Mouse (Mus musculus) cerebellum, adult 2 months (tissue): ENCODE data around the gene Actr2. TPM values are rescaled to one million over a fixed set of nuclear protein-coding genes. Genes with fewer than 3 reads are reported as not detected.
"Not testable (repeated sequence)": the region's sequence is repeated elsewhere in the genome, so short reads cannot be mapped to it uniquely, and the experiment has no call there.

Experiments
- DNase-seq, 2 experiments: peaks; one replicate each; pipeline ENCODE4 v3.0.0; 2021
- H3K27ac ChIP-seq: fragments of 200-500 bp; 2 replicates; pipeline ENCODE4 v1.5.1; 2012; ENCODE audit warnings: low read length, control low read depth, inconsistent platforms; ENCODE audit not compliant: insufficient read depth
- H3K27me3 ChIP-seq: fragments of 200-500 bp; 2 replicates; pipeline ENCODE4 v1.6.1; 2012; ENCODE audit warnings: inconsistent platforms, mild to moderate bottlenecking, low read length, moderate library complexity; ENCODE audit not compliant: control insufficient read depth, insufficient read depth
- H3K4me1 ChIP-seq: fragments of 200-500 bp; 2 replicates; pipeline ENCODE4 v1.6.1; 2011; ENCODE audit warnings: low read length; ENCODE audit not compliant: control insufficient read depth, insufficient read depth
- H3K4me3 ChIP-seq: fragments of 200-500 bp; replicated peaks from 2 replicates; pipeline ENCODE3; 2011; ENCODE audit warnings: mild to moderate bottlenecking, low read depth, low read length, control low read depth; ENCODE audit not compliant: insufficient read depth
- CTCF ChIP-seq: fragments of 200-500 bp; IDR thresholded peaks from 2 replicates; pipeline ENCODE4 v1.5.1; 2011; ENCODE audit warnings: low read depth, mild to moderate bottlenecking, control low read depth, low read length, moderate library complexity, borderline replicate concordance; ENCODE audit not compliant: insufficient read depth
- POLR2A ChIP-seq: fragments of 200-500 bp; IDR thresholded peaks from 2 replicates; pipeline ENCODE4 v1.6.1; 2011; ENCODE audit warnings: low read length, control low read depth, borderline replicate concordance; ENCODE audit not compliant: insufficient read depth
- WGBS: fragments of 180-500 bp; shearing (Covaris S2); methylation state at CpG from one replicate; pipeline ENCODE4 v1.1.7; 2018; 5-methylcytosine and 5-hydroxymethylcytosine counted together
- polyA plus RNA-seq: library from polyadenylated mRNA; depleted of rRNA; stranded (reverse); fragments of >200 nt; gene quantifications from 2 replicates; pipeline ENCODE4 v1.2.3, GENCODE M21; 2012

Gene Actr2
- polyA plus RNA-seq, 1 experiment: 105 TPM

- 92% methylated on average over 5 of the region's 5 CpGs for WGBS
- TF ChIP-seq POLR2A: no peak
- no peak for TF ChIP-seq CTCF
These were observed 29.8 kb upstream of the Actr2 start for GRCm38 (mm10) chr11:20142516-20142915.

GRCm38 (mm10) chr11:20140286-20140685, 27.6 kb upstream of the Actr2 start:
- 81% methylated on average over 5 of the region's 5 CpGs for WGBS
- no peaks in the 10 kb centered on the region for H3K27me3 ChIP-seq

More at GRCm38 (mm10) chr11:20142516-20142915, 29.8 kb upstream of the Actr2 start:
- Histone ChIP-seq H3K27ac (no peak overlapping the region), H3K4me1 (no peaks in the 10 kb centered on the region), H3K27me3 (no peaks in the 10 kb centered on the region), H3K4me3 (no peak overlapping the region)
- no peak for DNase-seq

GRCm38 (mm10) chr11:20139711-20140110, 27.0 kb upstream of the Actr2 start:
- no peak for DNase-seq
- Histone ChIP-seq H3K27ac (no peak overlapping the region), H3K4me3 (no peak overlapping the region), H3K27me3 (no peaks in the 10 kb centered on the region), H3K4me1 (no peaks in the 10 kb centered on the region)
- 97% methylated on average over 2 of the region's 2 CpGs for WGBS
- TF ChIP-seq CTCF: no peak
- TF ChIP-seq POLR2A: no peak

More at GRCm38 (mm10) chr11:20140286-20140685, 27.6 kb upstream of the Actr2 start:
- no peak for TF ChIP-seq POLR2A
- no peak for TF ChIP-seq CTCF
- H3K27ac ChIP-seq: no peak overlapping the region
- no peak overlapping the region for H3K4me3 ChIP-seq
- no peak for DNase-seq
- no peaks in the 10 kb centered on the region for H3K4me1 ChIP-seq

- Histone ChIP-seq H3K4me1 (no peaks in the 10 kb centered on the region), H3K27ac (no peak overlapping the region), H3K27me3 (no peaks in the 10 kb centered on the region), H3K4me3 (no peak overlapping the region)
- DNase-seq: no peak
- TF ChIP-seq POLR2A (no peak), CTCF (no peak)
- WGBS: 92% methylated on average over 6 of the region's 6 CpGs
These were observed 25.9 kb upstream of the Actr2 start for GRCm38 (mm10) chr11:20138498-20139208.

GRCm38 (mm10) chr11:20137872-20138271, 25.2 kb upstream of the Actr2 start:
- WGBS: 82% methylated on average over 2 of the region's 2 CpGs
- Histone ChIP-seq H3K4me1 (no peaks in the 10 kb centered on the region), H3K27me3 (no peaks in the 10 kb centered on the region), H3K27ac (no peak overlapping the region), H3K4me3 (no peak overlapping the region)
- DNase-seq: no peak
- TF ChIP-seq POLR2A: no peak
- TF ChIP-seq CTCF: no peak

- no peak for TF ChIP-seq CTCF
- TF ChIP-seq POLR2A: no peak
- H3K27me3 ChIP-seq: no peaks in the 10 kb centered on the region
- H3K27ac ChIP-seq: no peak overlapping the region
- no peaks in the 10 kb centered on the region for H3K4me1 ChIP-seq
- no peak overlapping the region for H3K4me3 ChIP-seq
- 89% methylated on average over 6 of the region's 6 CpGs for WGBS
- no peak for DNase-seq
These were observed 23.6 kb upstream of the Actr2 start for GRCm38 (mm10) chr11:20136314-20136713.

- WGBS: 59% methylated on average over 3 of the region's 3 CpGs
- H3K4me3 ChIP-seq, H3K27ac ChIP-seq, DNase-seq, H3K4me1 ChIP-seq, H3K27me3 ChIP-seq: not testable (repeated sequence)
These were observed 22.2 kb upstream of the Actr2 start for GRCm38 (mm10) chr11:20134869-20135268.

- no peak for DNase-seq
- no peaks in the 10 kb centered on the region for H3K27me3 ChIP-seq
- H3K27ac ChIP-seq: no peak overlapping the region
- H3K4me1 ChIP-seq: no peaks in the 10 kb centered on the region
- WGBS: 77% methylated on average over 1 of the region's 1 CpGs
- TF ChIP-seq POLR2A (no peak), CTCF (no peak)
- H3K4me3 ChIP-seq: no peak overlapping the region
These were observed 21.0 kb upstream of the Actr2 start for GRCm38 (mm10) chr11:20133721-20134120.
